Comparison of ENCODE assay signal across 26 mouse cellular contexts in genomic region chr11:81261259-81261658, GRCm38 (mm10).
"Had no signal": no experiment of that assay in that cellular context is flagged by ENCODE, and none has a peak within 500 bp of the region (broad histone marks: within the 10 kb centered on the region; RNA-seq: fewer than 3 reads in every experiment).

No protein-coding gene starts in this region.

- H3K4me1 ChIP-seq: heart, embryonic 12.5 days; hindbrain, embryonic 10.5 days; hindbrain, embryonic 12.5 days; intestine, embryonic 15.5 days; limb, embryonic 10.5 days; limb, embryonic 12.5 days; liver, embryonic 13.5 days had no signal

- H3K4me2 ChIP-seq: heart, embryonic 12.5 days; hindbrain, embryonic 12.5 days; hindbrain, embryonic 14.5 days; intestine, embryonic 15.5 days; limb, embryonic 12.5 days; liver, embryonic 11.5 days; liver, embryonic 13.5 days had no signal

- H3K4me3 ChIP-seq: gastrocnemius, adult 2 months; heart, adult 2 months; heart, embryonic 12.5 days; hindbrain, embryonic 10.5 days; hindbrain, embryonic 12.5 days; intestine, embryonic 15.5 days; left cerebral cortex, adult 2 months; limb, embryonic 10.5 days; limb, embryonic 12.5 days; liver, embryonic 13.5 days had no signal

- H3K9ac ChIP-seq: heart, embryonic 12.5 days; hindbrain, embryonic 12.5 days; hindbrain, embryonic 14.5 days; intestine, embryonic 15.5 days; limb, embryonic 12.5 days; liver, embryonic 13.5 days had no signal

- H3K27me3 ChIP-seq: heart, embryonic 12.5 days; hindbrain, embryonic 12.5 days; intestine, embryonic 15.5 days; limb, embryonic 12.5 days; liver, embryonic 13.5 days had no signal

- ATAC-seq: forebrain, embryonic 16.5 days; hindbrain, embryonic 16.5 days; inflammation-experienced regulatory T-cells, adult 6 months; intestine, embryonic 15.5 days; intestine, postnatal 0 days had no signal

- H3K36me3 ChIP-seq: heart, embryonic 12.5 days; hindbrain, embryonic 10.5 days; hindbrain, embryonic 12.5 days; intestine, embryonic 15.5 days; limb, embryonic 10.5 days; limb, embryonic 12.5 days; liver, embryonic 13.5 days had no signal

- H3K9me3 ChIP-seq: hindbrain, embryonic 12.5 days; intestine, embryonic 15.5 days; limb, embryonic 10.5 days; liver, embryonic 13.5 days had no signal

- DNase-seq: gastrocnemius, adult 2 months; gastrocnemius, postnatal 10 days; gastrocnemius, postnatal 25 days; heart, adult 2 months; heart, postnatal 10 days; heart, postnatal 4 days; kidney, adult 18-20 months; kidney, adult 8-10 months; kidney, postnatal 10 days; kidney, postnatal 25 days; kidney, postnatal 4 days; liver; liver, embryonic 13.5 days had no signal

- H3K27ac ChIP-seq: gastrocnemius, adult 2 months; heart, adult 2 months; hindbrain, embryonic 10.5 days; hindbrain, embryonic 12.5 days; hindbrain, embryonic 14.5 days; intestine, embryonic 15.5 days; left cerebral cortex, adult 2 months; limb, embryonic 10.5 days; limb, embryonic 12.5 days; liver, embryonic 13.5 days had no signal
